13 mouse cellular contexts compared by ENCODE assay signal in genomic region chr2:170468009-170468408, GRCm38 (mm10). TPM values are rescaled to one million over a fixed set of nuclear protein-coding genes. Genes with fewer than 3 reads are reported as not detected.
DNase-seq lines count a peak whose midpoint lies in the region; ATAC-seq and TF ChIP-seq lines count a peak whose summit lies in the region.
"Had no signal": no experiment of that assay in that cellular context is flagged by ENCODE, and none has a peak within 500 bp of the region (broad histone marks: within the 10 kb centered on the region; RNA-seq: fewer than 3 reads in every experiment).

No protein-coding gene starts in this region.

- intact Hi-C loops in heart, postnatal 36 days (cut with DNase I), result no loop called here

- no peaks in the 10 kb centered on the region for H3K4me1 ChIP-seq in lung, adult 2 months (ENCODE audit: control insufficient read depth, insufficient read depth, low read length)

- no peak overlapping the region for H3K4me3 ChIP-seq in lung, adult 2 months (replicated peaks; ENCODE audit: extremely low read depth, low read depth, low read length)
- H3K4me3 ChIP-seq: hindbrain, embryonic 13.5 days had no signal

- peak; percentile 20; the same call in 1 of the 2 replicates for TF ChIP-seq CTCF in lung, adult 2 months (IDR thresholded peaks at IDR 0.05; ENCODE audit: insufficient read depth, low read length)

- no peak for TF ChIP-seq POLR2A in lung, adult 2 months (IDR thresholded peaks at IDR 0.05; ENCODE audit: borderline replicate concordance, extremely low read depth, low read depth, low read length)

- no peak for ATAC-seq in inflammation-experienced regulatory T-cells, adult 6 months
- ATAC-seq: activated CD4-positive, CD25-positive, alpha-beta regulatory T cell, adult 4 months had no signal

- DNase-seq in heart, adult 11 months, result peak; percentile 48
- DNase-seq in heart, postnatal 36 days, result no peak
- DNase-seq in lung, adult 2 months, result no peak
- DNase-seq in lung, adult 18-20 months, result no peak
- DNase-seq in R1 (ENCODE audit: low read depth, low spot score), result peak; percentile 82
- DNase-seq in naive thymus-derived CD4-positive, alpha-beta T cell, adult 2 months (ENCODE audit: low read depth), result peak; percentile 6
- DNase-seq in urinary bladder, postnatal 10 days (ENCODE audit: low spot score), result no peak
- DNase-seq: right cerebral cortex, adult 18-20 months had no signal

RNA-seq across cellular contexts. Expression of gene Pfdn4, which starts 28.2 kb away (rescaled TPM):
- 10 to 100 TPM; 11.1 to 12.4 TPM for total RNA-seq in heart, postnatal 36 days (2021)
- 2.9 and 5.0 TPM in 2 replicates for polyA plus RNA-seq in lung, adult 2 months (2012; rRNA removed)
- polyA plus RNA-seq in inflammation-experienced regulatory T-cells, adult 6 months (2017; shearing (Covaris generic)), result 10 to 100 TPM; 48.8 to 73.6 (median 49.4) TPM

RNA-seq across cellular contexts. Expression of gene Cyp24a1, which starts 28.9 kb away (rescaled TPM):
- total RNA-seq in heart, postnatal 36 days (2021), result not detected
- polyA plus RNA-seq in lung, adult 2 months (2012; rRNA removed), result not detected in 2 replicates
- not detected for polyA plus RNA-seq in inflammation-experienced regulatory T-cells, adult 6 months (2017; shearing (Covaris generic))
- polyA plus RNA-seq: embryonic facial prominence, embryonic 14.5 days; hindbrain, embryonic 13.5 days; macrophage had no signal

RNA-seq across cellular contexts. Expression of gene Bcas1, which starts 40.4 kb away (rescaled TPM):
- total RNA-seq in heart, postnatal 36 days (2021), result not detected
- polyA plus RNA-seq in lung, adult 2 months (2012; rRNA removed), result 2.2 and 3.2 TPM in 2 replicates
- polyA plus RNA-seq in inflammation-experienced regulatory T-cells, adult 6 months (2017; shearing (Covaris generic)), result 1 to 10 TPM; 2.5 to 4.5 (median 3.6) TPM
- polyA plus RNA-seq: macrophage had no signal

Comparison
In these comparisons a context has a peak if more than half of its experiments do, and no peak if none do; other contexts are left out.
1. DNase-seq: peak in heart, adult 11 months (single experiment), R1 (single experiment) and naive thymus-derived CD4-positive, alpha-beta T cell, adult 2 months (single experiment); none in heart, postnatal 36 days (0 of 2), lung, adult 2 months (single experiment), lung, adult 18-20 months (0 of 2) and urinary bladder, postnatal 10 days (single experiment).